Mouse (Mus musculus) stomach, embryonic 14.5 days (tissue): ENCODE data around the gene Krtdap. TPM values are rescaled to one million over a fixed set of nuclear protein-coding genes. Genes with fewer than 3 reads are reported as not detected.

Source experiments
- ATAC-seq: fragments of 200-750 bp; cut with Nextera tagmentation; 2 replicates; pipeline ENCODE4 v1.8.0; 2017; ENCODE audit warnings: low read depth, moderate TSS enrichment; ENCODE audit not compliant: insufficient number of reproducible peaks, insufficient read depth, low FRiP score
- H3K27ac ChIP-seq: fragments of 300-500 bp; sonication (generic); 2 replicates; pipeline ENCODE4 v1.5.1; 2014; ENCODE audit warnings: mild to moderate bottlenecking, low read length, moderate library complexity, mixed read lengths
- H3K27me3 ChIP-seq: fragments of 300-500 bp; sonication (generic); 2 replicates; pipeline ENCODE4 v1.6.1; 2014; ENCODE audit warnings: low read length, control low read depth, mixed read lengths; ENCODE audit not compliant: control insufficient read depth, insufficient read depth
- H3K36me3 ChIP-seq: fragments of 300-500 bp; sonication (generic); 2 replicates; pipeline ENCODE4 v1.6.1; 2014; ENCODE audit warnings: mild to moderate bottlenecking, control low read depth, low read length, moderate library complexity, mixed read lengths; ENCODE audit not compliant: control insufficient read depth, insufficient read depth
- H3K4me1 ChIP-seq: fragments of 300-500 bp; sonication (generic); 2 replicates; pipeline ENCODE4 v1.6.1; 2014; ENCODE audit warnings: low read length, control low read depth, mixed read lengths; ENCODE audit not compliant: control insufficient read depth, insufficient read depth
- H3K4me2 ChIP-seq: fragments of 300-500 bp; sonication (generic); replicated peaks from 2 replicates; pipeline ENCODE4 v1.6.1; 2014; ENCODE audit warnings: low read depth, low read length, control low read depth
- H3K4me3 ChIP-seq: fragments of 300-500 bp; sonication (generic); 2 replicates; pipeline ENCODE4 v1.5.1; 2014; ENCODE audit warnings: low read depth, low read length, control low read depth
- H3K9ac ChIP-seq: fragments of 300-500 bp; sonication (generic); replicated peaks from 2 replicates; pipeline ENCODE4 v1.6.1; 2014; ENCODE audit warnings: low read depth, mild to moderate bottlenecking, control low read depth, low read length, moderate library complexity, mixed read lengths
- H3K9me3 ChIP-seq: fragments of 300-500 bp; sonication (generic); 2 replicates; pipeline ENCODE4 v1.6.1; 2016; ENCODE audit warnings: low read depth, low read length, control low read depth; ENCODE audit not compliant: control insufficient read depth
- WGBS: fragments of 180-500 bp; shearing (Covaris S2); extraction: QIAGEN DNeasy Blood & Tissue Kit; methylation state at CpG from one replicate; pipeline ENCODE4 v1.1.7; 2014; 5-methylcytosine and 5-hydroxymethylcytosine counted together
- polyA plus RNA-seq: library from polyadenylated mRNA; unstranded; fragments of >200 nt; fragmentation: Nextera tagmentation; extraction: Ambion mirVana; gene quantifications from 2 replicates; pipeline ENCODE4 v1.2.1, GENCODE M21; 2014

The Krtdap gene
- polyA plus RNA-seq, 1 experiment from 2014 or later, result 9.2 TPM

DNA sequence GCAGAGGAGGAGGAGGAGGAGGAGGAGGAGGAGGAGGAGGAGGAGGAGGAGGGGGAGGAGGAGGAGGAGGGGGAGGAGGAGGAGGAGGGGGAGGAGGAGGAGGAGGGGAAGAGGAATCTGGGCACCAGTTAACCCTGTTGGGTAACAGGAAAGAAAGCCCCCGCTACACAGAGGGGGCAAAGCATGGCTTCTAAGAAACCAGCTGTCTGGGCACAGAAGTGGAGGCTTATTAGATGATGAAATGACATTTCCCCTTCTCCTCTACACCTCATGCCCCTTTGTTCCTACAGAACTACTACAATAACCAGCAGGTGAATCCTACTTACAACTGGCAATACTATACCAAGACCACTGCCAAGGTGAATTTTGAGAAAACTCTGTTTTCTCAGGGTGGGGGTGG lies 9.8 kb upstream of the Krtdap start:
- 60% methylated on average over 1 of the region's 1 CpGs for WGBS
- H3K27me3 ChIP-seq, result no peaks in the 10 kb centered on the region
- no peaks in the 10 kb centered on the region for H3K4me1 ChIP-seq
- H3K9me3 ChIP-seq, result no peaks in the 10 kb centered on the region
- ATAC-seq, result no peak
- no peaks in the 10 kb centered on the region for H3K36me3 ChIP-seq
- no peak overlapping the region for H3K4me2 ChIP-seq
- H3K4me3 ChIP-seq, result no peak overlapping the region
- H3K9ac ChIP-seq, result no peak overlapping the region
- H3K27ac ChIP-seq, result no peak overlapping the region

DNA sequence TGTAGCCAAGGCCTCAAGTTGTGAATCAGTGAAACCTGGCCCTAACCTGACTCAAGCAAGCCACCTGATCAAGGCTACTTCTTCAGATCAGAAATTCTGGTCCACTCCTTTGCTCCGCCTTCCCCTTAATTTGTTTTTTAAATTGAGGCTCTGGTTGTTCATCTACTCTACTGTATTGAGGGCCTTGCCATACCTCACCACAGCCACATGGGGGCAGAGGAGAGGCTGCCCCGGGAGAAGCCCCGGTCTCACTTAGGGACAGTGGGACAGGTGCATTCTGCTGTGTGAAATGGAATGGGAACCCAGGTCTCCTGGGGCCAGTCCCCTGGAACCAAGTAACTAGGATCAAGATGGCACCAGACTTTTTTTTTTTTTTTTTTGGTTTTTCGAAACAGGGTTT lies 5.9 kb upstream of the Krtdap start:
- H3K4me2 ChIP-seq, result no peak overlapping the region
- WGBS, result 81% methylated on average over 4 of the region's 4 CpGs
- H3K27ac ChIP-seq, result no peak overlapping the region
- no peak overlapping the region for H3K4me3 ChIP-seq
- no peaks in the 10 kb centered on the region for H3K4me1 ChIP-seq
- H3K36me3 ChIP-seq, result no peaks in the 10 kb centered on the region
- no peaks in the 10 kb centered on the region for H3K27me3 ChIP-seq
- H3K9ac ChIP-seq, result no peak overlapping the region
- no peak for ATAC-seq
- no peaks in the 10 kb centered on the region for H3K9me3 ChIP-seq

DNA sequence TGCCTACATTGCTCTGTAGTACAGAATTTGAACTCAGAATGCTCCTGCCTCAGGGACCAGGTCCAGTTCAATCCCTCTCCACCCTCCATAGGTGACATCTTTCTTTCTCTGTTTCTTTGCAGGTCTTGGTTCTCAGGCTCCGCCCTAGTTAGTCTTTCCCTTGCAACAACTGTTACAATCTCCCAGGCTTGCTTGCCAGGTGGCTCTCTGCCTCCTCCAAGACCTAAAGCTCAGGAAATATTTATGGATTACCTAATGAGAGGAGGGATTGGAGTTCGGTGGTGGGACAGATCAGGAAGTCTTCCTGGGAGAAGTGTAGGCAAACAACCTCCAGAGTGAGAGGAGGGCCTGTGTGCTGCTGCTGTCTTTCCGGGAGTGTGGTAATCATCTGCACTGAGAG lies 5.0 kb upstream of the Krtdap start:
- ATAC-seq, result no peak
- 69% methylated on average over 3 of the region's 3 CpGs for WGBS
- H3K27ac ChIP-seq, result no peak overlapping the region

DNA sequence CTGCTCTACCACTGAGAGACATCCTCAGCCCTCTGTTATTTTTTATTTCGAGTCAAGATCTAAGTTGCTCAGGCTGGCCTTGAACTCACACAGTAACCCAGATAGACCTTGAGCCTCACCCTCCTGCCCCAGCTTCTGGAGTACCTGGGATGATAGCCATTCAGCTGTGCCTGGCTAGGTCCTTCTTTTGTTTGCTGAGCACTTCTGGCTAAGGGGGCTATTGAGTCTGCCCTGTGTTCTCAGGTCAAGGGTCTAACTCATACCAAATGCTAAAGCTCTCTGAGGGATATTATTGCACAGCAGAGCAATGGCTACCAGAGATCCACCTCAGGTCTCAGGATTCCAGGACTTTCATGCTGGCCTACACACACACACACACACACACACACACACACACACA lies 2.5 kb upstream of the Krtdap start:
- Histone ChIP-seq H3K4me1 (no peaks in the 10 kb centered on the region), H3K9me3 (no peaks in the 10 kb centered on the region), H3K27me3 (no peaks in the 10 kb centered on the region), H3K4me2 (no peak overlapping the region), H3K4me3 (no peak overlapping the region), H3K36me3 (no peaks in the 10 kb centered on the region), H3K27ac (no peak overlapping the region), H3K9ac (no peak overlapping the region)
- no peak for ATAC-seq
- WGBS, result 66% methylated on average over 1 of the region's 1 CpGs

More for the DNA sequence above, 5.0 kb upstream of the Krtdap start:
- H3K36me3 ChIP-seq, result no peaks in the 10 kb centered on the region
- no peak overlapping the region for H3K4me2 ChIP-seq
- no peaks in the 10 kb centered on the region for H3K4me1 ChIP-seq
- H3K27me3 ChIP-seq, result no peaks in the 10 kb centered on the region
- H3K4me3 ChIP-seq, result no peak overlapping the region
- no peak overlapping the region for H3K9ac ChIP-seq
- no peaks in the 10 kb centered on the region for H3K9me3 ChIP-seq

DNA sequence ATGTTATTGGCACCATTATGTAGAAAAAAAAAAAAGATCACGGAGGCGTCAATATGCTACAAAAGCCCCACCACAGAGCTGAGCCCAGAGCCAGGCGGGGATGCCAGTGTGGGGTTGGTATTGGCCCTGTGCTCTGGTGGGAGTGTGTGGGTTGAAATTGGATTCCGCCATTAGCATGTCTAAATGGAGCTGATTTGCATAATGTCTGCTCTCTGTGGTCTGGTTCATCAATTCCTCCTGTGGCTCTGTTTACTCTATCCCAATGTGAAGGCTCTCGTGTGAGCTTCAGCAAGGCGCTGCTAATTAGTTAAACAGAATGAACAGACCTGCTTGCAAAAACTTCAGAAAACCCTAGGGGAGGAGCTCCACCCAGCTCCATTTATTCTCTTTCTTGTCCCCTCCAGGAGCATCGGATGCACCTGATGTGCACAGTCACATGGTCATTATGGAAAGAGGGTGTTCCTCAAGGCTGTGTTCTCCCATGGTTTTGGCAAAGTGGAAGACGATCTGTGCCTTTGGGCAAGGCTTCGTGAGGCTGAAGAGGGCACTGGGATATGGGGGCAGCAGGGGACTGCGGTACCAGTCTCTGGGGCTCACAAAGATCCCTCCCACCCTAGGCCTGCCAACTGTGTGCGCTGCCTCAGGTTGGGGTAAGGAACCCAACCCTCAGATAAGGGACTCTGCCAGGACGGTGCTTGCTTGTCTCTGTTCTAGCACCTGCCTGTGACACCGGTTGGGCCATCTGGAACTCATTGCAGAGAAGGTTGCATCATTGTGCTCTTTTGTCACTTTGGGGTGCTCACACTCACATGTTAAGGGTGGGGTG lies 1.8 kb upstream of the Krtdap start:
- WGBS, result 67% methylated on average over 13 of the region's 13 CpGs
- no peaks in the 10 kb centered on the region for H3K27me3 ChIP-seq
- H3K27ac ChIP-seq, result no peak overlapping the region
- no peaks in the 10 kb centered on the region for H3K9me3 ChIP-seq
- H3K4me1 ChIP-seq, result no peaks in the 10 kb centered on the region
- no peak overlapping the region for H3K4me3 ChIP-seq
- ATAC-seq, result no peak
- H3K9ac ChIP-seq, result no peak overlapping the region
- no peaks in the 10 kb centered on the region for H3K36me3 ChIP-seq
- no peak overlapping the region for H3K4me2 ChIP-seq

DNA sequence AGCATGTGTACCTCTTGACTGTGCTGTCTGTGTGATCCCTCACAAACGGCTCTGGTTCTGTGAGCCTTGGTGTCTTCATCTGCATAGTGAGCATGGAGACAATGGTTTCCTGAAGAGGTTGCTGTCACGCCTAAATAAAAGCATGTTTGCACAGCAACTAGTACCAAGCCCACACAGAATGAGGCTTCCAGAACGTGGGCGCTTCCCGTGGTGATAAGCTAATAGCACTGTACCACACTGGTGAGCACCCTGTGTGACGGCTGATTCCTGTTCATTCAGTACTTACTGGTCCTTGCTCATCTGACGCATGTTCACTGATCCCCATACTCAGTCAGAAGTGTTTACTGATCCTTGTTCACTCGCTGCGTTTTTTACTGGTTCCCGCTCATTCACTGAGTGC lies 2.4 kb downstream of the Krtdap start:
- Histone ChIP-seq H3K9ac (no peak overlapping the region), H3K9me3 (no peaks in the 10 kb centered on the region), H3K4me2 (no peak overlapping the region), H3K4me1 (no peaks in the 10 kb centered on the region; the same call in 1 of the 2 replicates), H3K27me3 (no peaks in the 10 kb centered on the region), H3K4me3 (no peak overlapping the region), H3K27ac (no peak overlapping the region), H3K36me3 (no peaks in the 10 kb centered on the region)
- WGBS, result 74% methylated on average over 10 of the region's 10 CpGs
- no peak for ATAC-seq

DNA sequence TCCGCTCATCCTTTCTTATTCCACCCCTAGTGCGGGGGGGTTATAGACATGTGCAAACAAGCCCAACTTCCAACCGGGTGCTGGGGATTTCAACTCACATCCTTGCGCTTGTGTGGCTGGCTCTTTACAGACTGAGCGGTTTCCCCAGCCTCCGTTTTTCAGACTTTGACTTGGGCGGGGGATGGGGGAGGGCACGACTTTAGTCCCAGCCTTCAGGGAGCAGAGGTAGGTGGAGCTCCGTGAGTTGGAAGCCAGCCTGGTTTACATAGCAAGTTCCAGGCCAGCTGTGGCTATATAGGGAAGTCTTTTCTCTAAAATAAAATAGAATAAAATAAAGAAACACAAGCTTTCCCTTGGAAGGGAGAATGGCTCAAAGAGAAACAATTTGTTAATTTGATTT lies 4.2 kb downstream of the Krtdap start:
- no peaks in the 10 kb centered on the region for H3K36me3 ChIP-seq
- no peak overlapping the region for H3K9ac ChIP-seq
- no peak overlapping the region for H3K4me3 ChIP-seq
- H3K4me2 ChIP-seq, result no peak overlapping the region
- no peaks in the 10 kb centered on the region; the same call in 1 of the 2 replicates for H3K4me1 ChIP-seq
- 20% methylated on average over 9 of the region's 9 CpGs for WGBS
- ATAC-seq, result 0 out of 2 replicates have a peak, but pooled peaks have one; percentile 56
- H3K9me3 ChIP-seq, result no peaks in the 10 kb centered on the region
- no peak overlapping the region for H3K27ac ChIP-seq
- H3K27me3 ChIP-seq, result no peaks in the 10 kb centered on the region

DNA sequence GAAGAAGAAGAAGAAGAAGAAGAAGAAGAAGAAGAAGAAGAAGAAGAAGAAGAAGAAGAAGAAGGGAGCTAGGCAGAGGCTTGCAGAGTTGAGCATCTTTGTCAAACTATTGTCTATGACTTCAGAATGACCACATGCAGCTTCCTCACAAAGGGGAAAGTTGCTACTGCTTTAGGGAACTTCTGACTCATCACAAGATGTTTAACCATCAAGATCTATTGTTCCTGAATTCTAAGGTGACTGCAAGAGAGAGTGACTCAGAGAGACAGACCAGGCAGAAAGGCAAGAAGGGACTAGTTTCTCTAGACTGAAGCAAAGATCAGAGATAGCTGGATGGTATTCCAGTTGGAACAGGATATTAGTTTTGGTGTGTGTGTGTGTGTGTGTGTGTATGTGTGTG lies 7.2 kb downstream of the Krtdap start:
- H3K4me2 ChIP-seq, result no peak overlapping the region
- no peaks in the 10 kb centered on the region for H3K36me3 ChIP-seq
- H3K9ac ChIP-seq, result no peak overlapping the region
- no peaks in the 10 kb centered on the region; the same call in 1 of the 2 replicates for H3K4me1 ChIP-seq
- H3K27me3 ChIP-seq, result no peaks in the 10 kb centered on the region
- H3K4me3 ChIP-seq, result no peak overlapping the region
- H3K9me3 ChIP-seq, result peaks cover 2% of the 10 kb centered on the region; the same call in 1 of the 2 replicates
- no peak for ATAC-seq
- H3K27ac ChIP-seq, result no peak overlapping the region

DNA sequence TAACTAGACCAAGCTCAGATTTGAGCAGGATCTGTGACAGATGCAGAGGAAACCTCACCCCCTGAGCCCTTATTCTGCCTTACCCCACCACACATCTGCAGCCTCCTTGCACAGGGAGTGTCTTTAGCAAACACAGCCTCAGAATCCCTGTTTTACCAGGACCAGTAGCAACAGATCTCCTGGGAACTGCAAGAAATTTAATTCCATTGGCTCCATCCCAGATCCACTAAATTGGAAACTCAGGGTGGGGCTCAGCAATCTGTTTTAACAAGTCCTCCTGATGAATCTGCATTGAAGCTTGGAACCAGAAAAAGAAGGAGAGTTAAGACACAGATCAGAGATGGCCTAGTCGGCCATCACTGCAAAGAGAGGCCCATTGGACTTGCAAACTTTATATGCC lies 9.1 kb downstream of the Krtdap start:
- Histone ChIP-seq H3K27me3 (no peaks in the 10 kb centered on the region), H3K4me3 (no peak overlapping the region), H3K4me2 (no peak overlapping the region), H3K36me3 (no peaks in the 10 kb centered on the region), H3K4me1 (no peaks in the 10 kb centered on the region; the same call in 1 of the 2 replicates), H3K27ac (no peak overlapping the region), H3K9me3 (peaks cover 7% of the 10 kb centered on the region; the same call in 1 of the 2 replicates), H3K9ac (no peak overlapping the region)
- no peak for ATAC-seq
- WGBS, result 77% methylated on average over 1 of the region's 1 CpGs
